Mouse (Mus musculus): ENCODE data around the gene Gna12.

- no peak for TF ChIP-seq TAL1 (IDR thresholded peaks at IDR 0.05; ENCODE audit: low read length)
- no peak for TF ChIP-seq GATA1 (IDR thresholded peaks at IDR 0.05; ENCODE audit: low read length)
Measured at GRCm38 (mm10) chr5:140823386-140823785, 6.8 kb downstream of the Gna12 start.
